Mouse (Mus musculus): ENCODE measurements around the gene Pfn1. TPM values are rescaled to one million over a fixed set of nuclear protein-coding genes. Genes with fewer than 3 reads are reported as not detected.

Gene Pfn1
- total RNA-seq (2022) = 100 to 1,000 TPM; 268 to 335 (median 298) TPM

- peak; percentile 33 to 65 for DNase-seq (ENCODE audit: low spot score in 2 of 2)
These were observed at the start of gene Pfn1 for GRCm38 (mm10) chr11:70654198-70654922. Gene Pfn1 (minus strand): TSS chr11:70654644.

GRCm38 (mm10) chr11:70702781-70703180 is 48.3 kb upstream of the Pfn1 start:
- no peak for DNase-seq (ENCODE audit: low spot score in 2 of 2)

- no peak for DNase-seq (ENCODE audit: low spot score in 2 of 2)
These were observed 47.7 kb upstream of the Pfn1 start for GRCm38 (mm10) chr11:70701984-70702733.

GRCm38 (mm10) chr11:70701221-70701955 is 46.9 kb upstream of the Pfn1 start:
- no peak for DNase-seq (ENCODE audit: low spot score in 2 of 2)

GRCm38 (mm10) chr11:70700613-70701012 is 46.2 kb upstream of the Pfn1 start:
- DNase-seq (ENCODE audit: low spot score in 2 of 2) = peak; percentile 55 to 64

- DNase-seq (ENCODE audit: low spot score in 2 of 2) = peak; percentile 90 to 94
These were observed 45.5 kb upstream of the Pfn1 start, which contains the start of the genes Inca1 and Kif1c for GRCm38 (mm10) chr11:70699722-70700556. Gene Inca1 (minus strand): TSS chr11:70700155. Gene Kif1c (plus strand): TSS chr11:70700548.

- DNase-seq (ENCODE audit: low spot score in 2 of 2) = no peak
These were observed 44.6 kb upstream of the Pfn1 start for GRCm38 (mm10) chr11:70699051-70699450.

GRCm38 (mm10) chr11:70697376-70697775 is 42.9 kb upstream of the Pfn1 start:
- DNase-seq (ENCODE audit: low spot score in 2 of 2) = no peak

- DNase-seq (ENCODE audit: low spot score in 2 of 2) = no peak
These were observed 39.1 kb upstream of the Pfn1 start for GRCm38 (mm10) chr11:70693504-70693903.

GRCm38 (mm10) chr11:70689578-70689977 is 35.1 kb upstream of the Pfn1 start:
- no peak for DNase-seq (ENCODE audit: low spot score in 2 of 2)

- no peak for DNase-seq (ENCODE audit: low spot score in 2 of 2)
These were observed 33.9 kb upstream of the Pfn1 start for GRCm38 (mm10) chr11:70688372-70688771.

- DNase-seq (ENCODE audit: low spot score in 2 of 2) = peak; percentile 69 to 83
These were observed 33.3 kb upstream of the Pfn1 start, which contains the start of gene Camta2 for GRCm38 (mm10) chr11:70687601-70688199. Gene Camta2 (minus strand): TSS chr11:70688105.

GRCm38 (mm10) chr11:70686901-70687566 is 32.6 kb upstream of the Pfn1 start:
- peak; percentile 65 to 71 for DNase-seq (ENCODE audit: low spot score in 2 of 2)

- no peak for DNase-seq (ENCODE audit: low spot score in 2 of 2)
These were observed 29.2 kb upstream of the Pfn1 start for GRCm38 (mm10) chr11:70683640-70684039.

GRCm38 (mm10) chr11:70681897-70682581 is 27.6 kb upstream of the Pfn1 start:
- peak in 1 of 2 experiments; percentile 42 for DNase-seq (ENCODE audit: low spot score in 2 of 2)

GRCm38 (mm10) chr11:70681170-70681569 is 26.7 kb upstream of the Pfn1 start:
- no peak for DNase-seq (ENCODE audit: low spot score in 2 of 2)

- DNase-seq (ENCODE audit: low spot score in 2 of 2) = no peak
These were observed 25.4 kb upstream of the Pfn1 start for GRCm38 (mm10) chr11:70679894-70680293.

GRCm38 (mm10) chr11:70679361-70679760 is 24.9 kb upstream of the Pfn1 start:
- no peak for DNase-seq (ENCODE audit: low spot score in 2 of 2)

- no peak for DNase-seq (ENCODE audit: low spot score in 2 of 2)
These were observed 24.1 kb upstream of the Pfn1 start for GRCm38 (mm10) chr11:70678576-70678975.
